Mouse (Mus musculus): ENCODE data around the gene Gpr62.
A peak's percentile ranks its signal among the peaks of the same experiment; 100 is the strongest.

The Gpr62 gene

GRCm38 (mm10) chr9:106474456-106474855, 8.7 kb upstream of the Gpr62 start:
- DNase-seq (ENCODE audit: low read depth, low spot score) = peak; percentile 71

GRCm38 (mm10) chr9:106473753-106474105, 8.0 kb upstream of the Gpr62 start:
- no peak for DNase-seq (ENCODE audit: low read depth, low spot score)

GRCm38 (mm10) chr9:106473081-106473752, 7.5 kb upstream of the Gpr62 start:
- DNase-seq (ENCODE audit: low read depth, low spot score) = no peak

- DNase-seq (ENCODE audit: low read depth, low spot score) = no peak
These were observed 6.6 kb upstream of the Gpr62 start for GRCm38 (mm10) chr9:106472321-106472720.

GRCm38 (mm10) chr9:106471892-106472291, 6.2 kb upstream of the Gpr62 start:
- DNase-seq (ENCODE audit: low read depth, low spot score) = no peak

GRCm38 (mm10) chr9:106470991-106471750, 5.4 kb upstream of the Gpr62 start:
- DNase-seq (ENCODE audit: low read depth, low spot score) = no peak

GRCm38 (mm10) chr9:106469776-106470175, 4.0 kb upstream of the Gpr62 start:
- DNase-seq (ENCODE audit: low read depth, low spot score) = no peak

GRCm38 (mm10) chr9:106469317-106469716, 3.6 kb upstream of the Gpr62 start:
- DNase-seq (ENCODE audit: low read depth, low spot score) = peak; percentile 51

GRCm38 (mm10) chr9:106467746-106468145, 2.0 kb upstream of the Gpr62 start:
- no peak for DNase-seq (ENCODE audit: low read depth, low spot score)

GRCm38 (mm10) chr9:106466721-106467120, 983 bp upstream of the Gpr62 start:
- no peak for DNase-seq (ENCODE audit: low read depth, low spot score)

- DNase-seq (ENCODE audit: low read depth, low spot score) = peak; percentile 57
These were observed 792 bp downstream of the Gpr62 start for GRCm38 (mm10) chr9:106464751-106465541.

GRCm38 (mm10) chr9:106463122-106464063, 2.3 kb downstream of the Gpr62 start:
- no peak for DNase-seq (ENCODE audit: low read depth, low spot score)

- no peak for DNase-seq (ENCODE audit: low read depth, low spot score)
These were observed 3.3 kb downstream of the Gpr62 start for GRCm38 (mm10) chr9:106462430-106462800.

- DNase-seq (ENCODE audit: low read depth, low spot score) = no peak
These were observed 3.9 kb downstream of the Gpr62 start for GRCm38 (mm10) chr9:106461641-106462429.

- DNase-seq (ENCODE audit: low read depth, low spot score) = no peak
These were observed 4.7 kb downstream of the Gpr62 start for GRCm38 (mm10) chr9:106461026-106461415.

- no peak for DNase-seq (ENCODE audit: low read depth, low spot score)
These were observed 5.2 kb downstream of the Gpr62 start for GRCm38 (mm10) chr9:106460401-106461025.

GRCm38 (mm10) chr9:106459946-106460345, 5.8 kb downstream of the Gpr62 start:
- no peak for DNase-seq (ENCODE audit: low read depth, low spot score)

GRCm38 (mm10) chr9:106457920-106458319, 7.8 kb downstream of the Gpr62 start:
- DNase-seq (ENCODE audit: low read depth, low spot score) = no peak

- DNase-seq (ENCODE audit: low read depth, low spot score) = no peak
These were observed 8.6 kb downstream of the Gpr62 start for GRCm38 (mm10) chr9:106457163-106457559.

All from CD4-positive helper T cell, adult 2 months (primary cell).